Mouse (Mus musculus): ENCODE data around the gene Magea10. TPM values are rescaled to one million over a fixed set of nuclear protein-coding genes. Genes with fewer than 3 reads are reported as not detected.

Gene Magea10
- not detected in 2 replicates for polyA plus RNA-seq (2012)

DNA sequence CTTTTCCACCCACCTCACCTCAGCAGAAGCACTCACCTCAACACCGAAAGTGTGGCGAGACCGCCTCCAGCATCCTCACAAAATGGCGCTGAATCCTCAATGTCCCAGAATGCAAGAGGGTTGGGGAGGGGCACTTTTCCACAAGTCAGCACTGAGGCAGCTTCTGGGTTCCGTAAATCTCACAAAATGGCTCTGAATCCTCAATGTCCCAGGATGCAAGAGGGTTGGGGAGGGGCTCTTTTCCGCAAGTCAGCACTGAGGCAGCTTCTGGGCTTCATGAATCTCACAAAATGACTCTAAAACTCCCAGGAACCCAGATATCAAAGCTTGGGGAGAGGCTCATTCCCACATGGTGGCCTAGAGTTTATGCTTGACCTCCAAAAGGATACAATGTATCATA is at the start of gene Magea10:
TSS of gene Magea10 (minus strand) at position 101 of the 400 bp plus-strand sequence.
- TF ChIP-seq GATA1 (IDR thresholded peaks at IDR 0.05; ENCODE audit: low read length): no peak

DNA sequence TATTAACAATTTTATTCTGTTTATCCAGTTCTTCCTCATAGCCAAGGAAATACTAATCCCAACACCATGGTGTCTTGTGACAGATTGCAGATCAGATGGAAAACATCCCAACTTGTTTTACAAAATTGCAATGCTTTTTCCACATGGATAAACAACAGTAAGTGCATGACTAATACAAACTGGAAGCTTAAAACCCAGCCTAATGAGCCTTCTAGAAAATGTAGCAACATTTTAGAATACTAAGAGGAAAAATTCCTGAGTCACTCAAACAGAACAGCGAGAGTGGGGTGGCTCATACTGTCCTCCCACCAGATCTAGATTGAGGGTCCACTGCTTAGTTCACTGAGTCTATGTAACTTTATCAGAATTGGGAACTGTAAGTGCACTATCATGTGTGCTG is 4.7 kb downstream of the Magea10 start:
- TF ChIP-seq GATA1 (IDR thresholded peaks at IDR 0.05; ENCODE audit: low read length): no peak

Other genes with a start within 250 kb of the Magea10 start
- not detected in 2 replicates for gene Magea4, start 164.8 kb downstream of the Magea10 start, polyA plus RNA-seq (2012)
- gene Gabre, start 112.1 kb downstream of the Magea10 start, polyA plus RNA-seq (2012): not detected in 2 replicates

Data from G1E-ER4 (cell line).